Mouse (Mus musculus): Measurements from ENCODE around the gene Lrrc7.

Gene Lrrc7

GRCm38 (mm10) chr3:158362091-158362490, 199.9 kb downstream of the Lrrc7 start:
- no peak for DNase-seq

GRCm38 (mm10) chr3:158356706-158357105, 205.3 kb downstream of the Lrrc7 start:
- no peak for DNase-seq

- DNase-seq: no peak
Observed at GRCm38 (mm10) chr3:158356194-158356593, 205.8 kb downstream of the Lrrc7 start.

- no peak for DNase-seq
Observed at GRCm38 (mm10) chr3:158340808-158341207, 221.2 kb downstream of the Lrrc7 start.

GRCm38 (mm10) chr3:158330085-158330484, 231.9 kb downstream of the Lrrc7 start:
- no peak for DNase-seq

- no peak for DNase-seq
Observed at GRCm38 (mm10) chr3:158310391-158310790, 251.6 kb downstream of the Lrrc7 start.

GRCm38 (mm10) chr3:158307415-158307814, 254.6 kb downstream of the Lrrc7 start:
- no peak for DNase-seq

GRCm38 (mm10) chr3:158298732-158299131, 263.3 kb downstream of the Lrrc7 start:
- no peak for DNase-seq

- no peak for DNase-seq
Observed at GRCm38 (mm10) chr3:158295041-158295440, 267.0 kb downstream of the Lrrc7 start.

GRCm38 (mm10) chr3:158284431-158284830, 277.6 kb downstream of the Lrrc7 start:
- DNase-seq: no peak

- no peak for DNase-seq
Observed at GRCm38 (mm10) chr3:158278631-158279030, 283.4 kb downstream of the Lrrc7 start.

GRCm38 (mm10) chr3:158272700-158273099, 289.3 kb downstream of the Lrrc7 start:
- no peak for DNase-seq

- DNase-seq: no peak
Observed at GRCm38 (mm10) chr3:158270887-158271286, 291.1 kb downstream of the Lrrc7 start.

- DNase-seq: no peak
Observed at GRCm38 (mm10) chr3:158252576-158252975, 309.4 kb downstream of the Lrrc7 start.

- no peak for DNase-seq
Observed at GRCm38 (mm10) chr3:158247672-158248071, 314.3 kb downstream of the Lrrc7 start.

GRCm38 (mm10) chr3:158210657-158211056, 351.4 kb downstream of the Lrrc7 start:
- no peak for DNase-seq

GRCm38 (mm10) chr3:158210026-158210425, 352.0 kb downstream of the Lrrc7 start:
- peak; percentile 8 for DNase-seq

GRCm38 (mm10) chr3:158207840-158208239, 354.2 kb downstream of the Lrrc7 start:
- no peak for DNase-seq

- DNase-seq: no peak
Observed at GRCm38 (mm10) chr3:158202776-158203175, 359.2 kb downstream of the Lrrc7 start.

- no peak for DNase-seq
Observed at GRCm38 (mm10) chr3:158195426-158195825, 366.6 kb downstream of the Lrrc7 start.

- DNase-seq: no peak
Observed at GRCm38 (mm10) chr3:158193229-158193628, 368.8 kb downstream of the Lrrc7 start.

GRCm38 (mm10) chr3:158174880-158175735, 386.9 kb downstream of the Lrrc7 start:
- no peak for DNase-seq

- no peak for DNase-seq
Observed at GRCm38 (mm10) chr3:158169180-158169579, 392.8 kb downstream of the Lrrc7 start.

- DNase-seq: no peak
Observed at GRCm38 (mm10) chr3:158168454-158168853, 393.6 kb downstream of the Lrrc7 start.

GRCm38 (mm10) chr3:158165004-158165403, 397.0 kb downstream of the Lrrc7 start:
- DNase-seq: no peak

Data from lung, postnatal 14 days (tissue).